Mouse (Mus musculus) heart, postnatal 0 days (tissue): Measurements from ENCODE around the gene Cyp4a10. TPM values are rescaled to one million over a fixed set of nuclear protein-coding genes. Genes with fewer than 3 reads are reported as not detected.

Experiments
- ATAC-seq: fragments of 200-750 bp; cut with Nextera tagmentation; 2 replicates; pipeline ENCODE4 v1.8.0; 2017; ENCODE audit warnings: low read depth, moderate number of reproducible peaks, moderate library complexity; ENCODE audit not compliant: insufficient read depth
- DNase-seq: peaks from one replicate; pipeline ENCODE4 v3.0.0-alpha.2; 2016; ENCODE audit warnings: low spot score
- H3K27ac ChIP-seq: fragments of 300-500 bp; sonication (generic); 2 replicates; pipeline ENCODE4 v1.5.1; 2014; ENCODE audit warnings: low read depth, mild to moderate bottlenecking
- H3K27me3 ChIP-seq: fragments of 300-500 bp; sonication (generic); 2 replicates; pipeline ENCODE4 v1.6.1; 2014; ENCODE audit warnings: low read length, mixed read lengths; ENCODE audit not compliant: control insufficient read depth, insufficient read depth
- H3K36me3 ChIP-seq: fragments of 300-500 bp; sonication (generic); replicated peaks from 2 replicates; pipeline ENCODE4 v1.6.1; 2014; ENCODE audit warnings: low read length, mixed read lengths; ENCODE audit not compliant: control insufficient read depth, insufficient read depth
- H3K4me1 ChIP-seq: fragments of 300-500 bp; sonication (generic); 2 replicates; pipeline ENCODE4 v1.6.1; 2014; ENCODE audit warnings: antibody characterized with exemption; ENCODE audit not compliant: control insufficient read depth, insufficient read depth
- H3K4me2 ChIP-seq: fragments of 300-500 bp; sonication (generic); 2 replicates; pipeline ENCODE4 v1.6.1; 2014; ENCODE audit warnings: low read depth, mild to moderate bottlenecking, low read length, moderate library complexity
- H3K4me3 ChIP-seq: fragments of 300-500 bp; sonication (generic); 2 replicates; pipeline ENCODE4 v1.5.1; 2014; ENCODE audit warnings: low read depth, low read length
- H3K9ac ChIP-seq: fragments of 300-500 bp; sonication (generic); replicated peaks from 2 replicates; pipeline ENCODE4 v1.6.1; 2014; ENCODE audit warnings: low read depth, low read length, mixed read lengths
- H3K9me3 ChIP-seq: fragments of 300-500 bp; sonication (generic); replicated peaks from 2 replicates; pipeline ENCODE4 v1.6.1; 2016; ENCODE audit warnings: low read length; ENCODE audit not compliant: control insufficient read depth
- CTCF ChIP-seq: IDR thresholded peaks from 2 replicates; pipeline ENCODE4 v1.5.1; 2016; ENCODE audit warnings: antibody characterized with exemption, control low read depth, low read depth
- EP300 ChIP-seq: IDR thresholded peaks from 2 replicates; pipeline ENCODE4 v1.6.1; 2016; ENCODE audit warnings: antibody characterized with exemption, low read depth
- WGBS: fragments of 180-500 bp; shearing (Covaris S2); extraction: QIAGEN DNeasy Blood & Tissue Kit; methylation state at CpG from one replicate; pipeline ENCODE4 v1.1.7; 2014; 5-methylcytosine and 5-hydroxymethylcytosine counted together
- polyA plus RNA-seq: library from polyadenylated mRNA; unstranded; fragments of >200 nt; fragmentation: Nextera tagmentation; extraction: Ambion mirVana; gene quantifications from 2 replicates; pipeline ENCODE4 v1.2.1, GENCODE M21; 2015
- total RNA-seq: library from RNA; depleted of rRNA; stranded (reverse); fragments of >200 nt; gene quantifications from 2 replicates; pipeline ENCODE4 v1.2.3, GENCODE M21; 2014; ENCODE audit warnings: low replicate concordance; rRNA removed

Cyp4a10 gene
- total and polyA plus RNA-seq, 2 experiments from 2014 or later = not detected

DNA sequence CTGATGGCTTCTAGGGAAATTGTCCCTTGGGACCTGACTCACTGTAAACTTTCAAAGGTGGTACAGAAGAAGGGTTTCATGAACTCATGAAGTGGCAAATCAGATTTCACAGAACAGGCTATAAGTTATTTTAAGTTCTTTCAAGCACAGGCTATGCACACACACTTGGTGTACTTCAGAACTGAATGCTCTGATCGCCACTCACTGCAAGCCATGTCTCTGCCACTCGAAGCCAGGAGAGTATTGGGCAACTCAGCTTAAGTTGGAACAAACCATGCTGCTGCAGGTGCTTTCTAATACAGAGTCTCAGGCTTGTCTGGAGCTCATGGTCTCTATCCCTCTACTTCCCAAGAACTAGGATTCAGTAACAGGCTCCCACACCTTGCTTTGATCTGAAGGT is 57.7 kb downstream of the Cyp4a10 start:
- 67% methylated on average over 2 of the region's 2 CpGs for WGBS
- ATAC-seq = no peak
- H3K9ac ChIP-seq = no peak overlapping the region
- no peak overlapping the region for H3K27ac ChIP-seq
- H3K4me2 ChIP-seq = no peak overlapping the region
- H3K4me3 ChIP-seq = no peak overlapping the region
- H3K4me1 ChIP-seq = no peaks in the 10 kb centered on the region
- H3K27me3 ChIP-seq = no peaks in the 10 kb centered on the region
- DNase-seq = no peak
- TF ChIP-seq CTCF (no peak), EP300 (no peak)
- no peaks in the 10 kb centered on the region for H3K36me3 ChIP-seq
- no peaks in the 10 kb centered on the region for H3K9me3 ChIP-seq

DNA sequence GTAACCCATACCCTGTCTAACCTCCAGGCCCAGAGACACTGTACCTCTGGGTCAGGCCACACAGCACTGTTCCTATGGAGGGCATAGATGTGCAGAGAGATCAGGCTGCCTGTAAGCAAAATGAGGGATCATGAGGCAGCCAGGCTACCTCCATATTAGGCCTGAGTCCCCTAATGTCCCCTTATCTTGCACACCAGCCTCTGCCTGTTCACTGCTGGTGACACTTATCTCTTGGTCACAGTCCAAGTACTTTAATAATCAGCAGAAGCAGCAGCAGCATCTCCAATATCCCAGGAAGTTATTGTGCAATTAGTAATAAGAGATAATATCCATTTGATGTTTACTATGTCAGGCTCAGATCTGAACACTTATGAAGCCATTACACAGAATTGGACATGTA is 65.0 kb downstream of the Cyp4a10 start:
- H3K4me1 ChIP-seq = no peaks in the 10 kb centered on the region
- no peaks in the 10 kb centered on the region for H3K9me3 ChIP-seq
- DNase-seq = no peak
- no peak for ATAC-seq
- H3K9ac ChIP-seq = no peak overlapping the region
- TF ChIP-seq EP300 (no peak), CTCF (no peak)
- no peaks in the 10 kb centered on the region for H3K36me3 ChIP-seq
- H3K27ac ChIP-seq = no peak overlapping the region
- H3K27me3 ChIP-seq = no peaks in the 10 kb centered on the region
- no peak overlapping the region for H3K4me2 ChIP-seq
- no peak overlapping the region for H3K4me3 ChIP-seq

Other genes starting within 250 kb of the Cyp4a10 start
- gene Cyp4a12a, start 219.2 kb upstream of the Cyp4a10 start, total RNA-seq = not detected in 2 replicates
- not detected in 2 replicates for gene Cyp4a12a, start 219.2 kb upstream of the Cyp4a10 start, polyA plus RNA-seq
- gene Cyp4a12b, start 106.6 kb upstream of the Cyp4a10 start, total RNA-seq = not detected in 2 replicates
- gene Cyp4a12b, start 106.6 kb upstream of the Cyp4a10 start, polyA plus RNA-seq = not detected in 2 replicates
- not detected in 2 replicates for gene Cyp4a30b, start 65.7 kb upstream of the Cyp4a10 start, total RNA-seq
- gene Cyp4a30b, start 65.7 kb upstream of the Cyp4a10 start, polyA plus RNA-seq = not detected in 2 replicates
- gene Cyp4a14, start 22.1 kb upstream of the Cyp4a10 start, total RNA-seq = 0.89 and 26.4 TPM in 2 replicates
- gene Cyp4a14, start 22.1 kb upstream of the Cyp4a10 start, polyA plus RNA-seq = 0.19 TPM in 1 of 2 replicates, not detected in the other
- not detected in 2 replicates for gene Cyp4a31, start 45.4 kb downstream of the Cyp4a10 start, total RNA-seq
- gene Cyp4a31, start 45.4 kb downstream of the Cyp4a10 start, polyA plus RNA-seq = not detected in 2 replicates
- gene Cyp4a32, start 82.7 kb downstream of the Cyp4a10 start, total RNA-seq = not detected in 2 replicates
- gene Cyp4a32, start 82.7 kb downstream of the Cyp4a10 start, polyA plus RNA-seq = not detected in 2 replicates
- 8.7 and 14.5 TPM in 2 replicates for gene Cyp4b1, start 129.5 kb downstream of the Cyp4a10 start, total RNA-seq
- gene Cyp4b1, start 129.5 kb downstream of the Cyp4a10 start, polyA plus RNA-seq = 8.7 and 9.4 TPM in 2 replicates
- gene Efcab14, start 219.5 kb downstream of the Cyp4a10 start, total RNA-seq = 20.8 and 30.3 TPM in 2 replicates
- 16.3 and 17.1 TPM in 2 replicates for gene Efcab14, start 219.5 kb downstream of the Cyp4a10 start, polyA plus RNA-seq